Mouse (Mus musculus) midbrain, embryonic 11.5 days (tissue): ENCODE results near the gene Slc39a3. TPM values are rescaled to one million over a fixed set of nuclear protein-coding genes. Genes with fewer than 3 reads are reported as not detected.

ENCODE experiments used
- ATAC-seq: fragments of 200-750 bp; cut with Nextera tagmentation; 2 replicates; pipeline ENCODE4 v1.8.0; 2017; ENCODE audit warnings: moderate TSS enrichment, moderate library complexity; ENCODE audit not compliant: low FRiP score
- DNase-seq: peaks from one replicate; pipeline ENCODE4 v3.0.0; 2015; ENCODE audit warnings: low spot score; ENCODE audit errors: missing footprints
- H3K27ac ChIP-seq: fragments of 300-500 bp; sonication (generic); 2 replicates; pipeline ENCODE4 v1.5.1; 2014; ENCODE audit warnings: low read depth, low read length
- H3K27me3 ChIP-seq: fragments of 300-500 bp; sonication (generic); 2 replicates; pipeline ENCODE4 v1.6.1; 2014; ENCODE audit warnings: mild to moderate bottlenecking, low read length, moderate library complexity, mixed read lengths; ENCODE audit not compliant: control insufficient read depth, insufficient read depth
- H3K36me3 ChIP-seq: fragments of 300-500 bp; sonication (generic); 2 replicates; pipeline ENCODE4 v1.6.1; 2014; ENCODE audit warnings: mild to moderate bottlenecking, low read length, moderate library complexity, mixed read lengths; ENCODE audit not compliant: control insufficient read depth, insufficient read depth
- H3K4me1 ChIP-seq: fragments of 300-500 bp; sonication (generic); 2 replicates; pipeline ENCODE4 v1.6.1; 2014; ENCODE audit warnings: low read length; ENCODE audit not compliant: control insufficient read depth, insufficient read depth
- H3K4me2 ChIP-seq: fragments of 300-500 bp; sonication (generic); 2 replicates; pipeline ENCODE4 v1.6.1; 2014; ENCODE audit warnings: mild to moderate bottlenecking, moderate library complexity
- H3K4me3 ChIP-seq: fragments of 300-500 bp; sonication (generic); 2 replicates; pipeline ENCODE4 v1.5.1; 2014; ENCODE audit warnings: low read depth, low read length
- H3K9ac ChIP-seq: fragments of 300-500 bp; sonication (generic); 2 replicates; pipeline ENCODE4 v1.6.1; 2014; ENCODE audit warnings: low read length
- H3K9me3 ChIP-seq: fragments of 300-500 bp; sonication (generic); 2 replicates; pipeline ENCODE4 v1.6.1; 2016; ENCODE audit warnings: low read length; ENCODE audit not compliant: control insufficient read depth
- WGBS: fragments of 180-500 bp; shearing (Covaris S2); extraction: QIAGEN DNeasy Blood & Tissue Kit; methylation state at CpG from one replicate; pipeline ENCODE4 v1.1.7; 2014; 5-methylcytosine and 5-hydroxymethylcytosine counted together
- polyA plus RNA-seq: library from polyadenylated mRNA; unstranded; fragments of >200 nt; fragmentation: Nextera tagmentation; extraction: Ambion mirVana; gene quantifications from 2 replicates; pipeline ENCODE4 v1.2.1, GENCODE M21; 2014

Gene Slc39a3
- polyA plus RNA-seq, 1 experiment from 2014 or later = 10.1 TPM

GRCm38 (mm10) chr10:80985970-80986701, 51.1 kb downstream of the Slc39a3 start:
- no peak overlapping the region for H3K9ac ChIP-seq
- no peaks in the 10 kb centered on the region for H3K9me3 ChIP-seq
- ATAC-seq (no peak), DNase-seq (no peak)
- peaks cover 32% of the 10 kb centered on the region for H3K27me3 ChIP-seq
- H3K27ac ChIP-seq = no peak overlapping the region
- H3K4me2 ChIP-seq = 0 out of 2 replicates have a peak overlapping the region, but pooled peaks have one; percentile 13
- H3K4me1 ChIP-seq = peaks cover 7% of the 10 kb centered on the region
- 32% methylated on average over 13 of the region's 13 CpGs for WGBS
- H3K36me3 ChIP-seq = no peaks in the 10 kb centered on the region
- 0 out of 2 replicates have a peak overlapping the region, but pooled peaks have one; percentile 5 for H3K4me3 ChIP-seq

GRCm38 (mm10) chr10:80985241-80985969, 51.8 kb downstream of the Slc39a3 start:
- Histone ChIP-seq H3K4me3 (0 out of 2 replicates have a peak overlapping the region, but pooled peaks have one; percentile 5), H3K4me1 (peaks cover 7% of the 10 kb centered on the region), H3K27me3 (peaks cover 32% of the 10 kb centered on the region), H3K4me2 (0 out of 2 replicates have a peak overlapping the region, but pooled peaks have one; percentile 13), H3K9ac (peak overlapping the region; percentile 16; the same call in 1 of the 2 replicates), H3K9me3 (no peaks in the 10 kb centered on the region), H3K27ac (no peak overlapping the region), H3K36me3 (no peaks in the 10 kb centered on the region)
- WGBS = 10% methylated on average over 37 of the region's 37 CpGs
- no peak for DNase-seq
- ATAC-seq = no peak

GRCm38 (mm10) chr10:80984223-80984622, 53.0 kb downstream of the Slc39a3 start:
- H3K4me3 ChIP-seq = no peak overlapping the region
- ATAC-seq (no peak), DNase-seq (no peak)
- H3K4me1 ChIP-seq = peaks cover 7% of the 10 kb centered on the region
- H3K4me2 ChIP-seq = no peak overlapping the region
- no peak overlapping the region for H3K9ac ChIP-seq
- H3K9me3 ChIP-seq = no peaks in the 10 kb centered on the region
- peaks cover 32% of the 10 kb centered on the region for H3K27me3 ChIP-seq
- WGBS = 91% methylated on average over 12 of the region's 12 CpGs
- no peaks in the 10 kb centered on the region for H3K36me3 ChIP-seq
- H3K27ac ChIP-seq = no peak overlapping the region

- Histone ChIP-seq H3K4me2 (no peak overlapping the region), H3K9ac (no peak overlapping the region), H3K4me3 (no peak overlapping the region), H3K36me3 (no peaks in the 10 kb centered on the region), H3K9me3 (no peaks in the 10 kb centered on the region), H3K4me1 (peaks cover 7% of the 10 kb centered on the region), H3K27ac (no peak overlapping the region), H3K27me3 (peaks cover 28% of the 10 kb centered on the region)
- no peak for ATAC-seq
- WGBS = 83% methylated on average over 4 of the region's 4 CpGs
- DNase-seq = no peak
These were observed 54.8 kb downstream of the Slc39a3 start for GRCm38 (mm10) chr10:80982381-80982780.

GRCm38 (mm10) chr10:80981564-80982112, 55.6 kb downstream of the Slc39a3 start:
- Histone ChIP-seq H3K36me3 (no peaks in the 10 kb centered on the region), H3K9me3 (no peaks in the 10 kb centered on the region), H3K27ac (no peak overlapping the region), H3K4me3 (no peak overlapping the region), H3K9ac (no peak overlapping the region), H3K4me1 (peaks cover 7% of the 10 kb centered on the region), H3K27me3 (peaks cover 22% of the 10 kb centered on the region), H3K4me2 (no peak overlapping the region)
- no peak for DNase-seq
- no peak for ATAC-seq
- whole genome bisulfite sequencing = 57% methylated on average over 7 of the region's 7 CpGs

Other genes with a start within 250 kb of the Slc39a3 start
- 92.2 and 104 TPM in 2 replicates for gene Sf3a2, start 239.2 kb downstream of the Slc39a3 start, polyA plus RNA-seq
- gene Plekhj1, start 238.8 kb downstream of the Slc39a3 start, polyA plus RNA-seq = 138 and 151 TPM in 2 replicates
- not detected in 2 replicates for gene Amh, start 232.2 kb downstream of the Slc39a3 start, polyA plus RNA-seq
- gene Jsrp1, start 223.9 kb downstream of the Slc39a3 start, polyA plus RNA-seq = 0.38 and 0.80 TPM in 2 replicates
- gene Oaz1, start 210.8 kb downstream of the Slc39a3 start, polyA plus RNA-seq = 1,723 and 1,824 TPM in 2 replicates
- 0.23 and 0.55 TPM in 2 replicates for gene Lingo3, start 193.4 kb downstream of the Slc39a3 start, polyA plus RNA-seq
- 248 and 290 TPM in 2 replicates for gene Lsm7, start 182.2 kb downstream of the Slc39a3 start, polyA plus RNA-seq
- 19.7 and 24.0 TPM in 2 replicates for gene Sppl2b, start 182.2 kb downstream of the Slc39a3 start, polyA plus RNA-seq
- not detected in 2 replicates for gene Tmprss9, start 165.6 kb downstream of the Slc39a3 start, polyA plus RNA-seq
- 321 and 347 TPM in 2 replicates for gene Timm13, start 136.5 kb downstream of the Slc39a3 start, polyA plus RNA-seq
- 19.4 and 19.7 TPM in 2 replicates for gene Lmnb2, start 119.2 kb downstream of the Slc39a3 start, polyA plus RNA-seq
- 10.1 and 11.3 TPM in 2 replicates for gene Gadd45b, start 107.4 kb downstream of the Slc39a3 start, polyA plus RNA-seq
- 6.6 and 7.0 TPM in 2 replicates for gene Gng7, start 22.5 kb downstream of the Slc39a3 start, polyA plus RNA-seq
- gene Diras1, start 11.8 kb downstream of the Slc39a3 start, polyA plus RNA-seq = 3.1 and 3.3 TPM in 2 replicates
- 200 and 232 TPM in 2 replicates for gene Sgta, start 22.8 kb upstream of the Slc39a3 start, polyA plus RNA-seq
- 44.1 and 51.4 TPM in 2 replicates for gene Thop1, start 32.6 kb upstream of the Slc39a3 start, polyA plus RNA-seq
- 0.08 and 0.34 TPM in 2 replicates for gene Creb3l3, start 61.4 kb upstream of the Slc39a3 start, polyA plus RNA-seq
- gene Map2k2, start 68.5 kb upstream of the Slc39a3 start, polyA plus RNA-seq = 189 and 210 TPM in 2 replicates
- gene Zbtb7a, start 97.8 kb upstream of the Slc39a3 start, polyA plus RNA-seq = 5.3 and 5.6 TPM in 2 replicates
- 42.1 and 46.5 TPM in 2 replicates for gene Pias4, start 130.5 kb upstream of the Slc39a3 start, polyA plus RNA-seq
- gene Eef2, start 139.2 kb upstream of the Slc39a3 start, polyA plus RNA-seq = 398 and 422 TPM in 2 replicates
- 49.7 and 50.6 TPM in 2 replicates for gene Dapk3, start 145.6 kb upstream of the Slc39a3 start, polyA plus RNA-seq
- not detected in 2 replicates for gene 4930442H23Rik, start 146.4 kb upstream of the Slc39a3 start, polyA plus RNA-seq
- not detected in 2 replicates for gene Nmrk2, start 164.6 kb upstream of the Slc39a3 start, polyA plus RNA-seq
- 21.2 and 22.2 TPM in 2 replicates for gene Atcay, start 193.4 kb upstream of the Slc39a3 start, polyA plus RNA-seq
- 3.0 and 3.8 TPM in 2 replicates for gene Zfr2, start 195.7 kb upstream of the Slc39a3 start, polyA plus RNA-seq
- gene Matk, start 215.5 kb upstream of the Slc39a3 start, polyA plus RNA-seq = 2.5 and 2.7 TPM in 2 replicates
- gene Mrpl54, start 229.5 kb upstream of the Slc39a3 start, polyA plus RNA-seq = 198 and 205 TPM in 2 replicates
- gene Apba3, start 229.5 kb upstream of the Slc39a3 start, polyA plus RNA-seq = 25.4 and 31.2 TPM in 2 replicates